Mouse (Mus musculus) stomach, postnatal 0 days (tissue): ENCODE results near the gene Rpl26. TPM values are rescaled to one million over a fixed set of nuclear protein-coding genes. Genes with fewer than 3 reads are reported as not detected.

Experiments used
- ATAC-seq: fragments of 200-750 bp; cut with Nextera tagmentation; 2 replicates; pipeline ENCODE4 v1.8.0; 2017; ENCODE audit not compliant: low FRiP score, low TSS enrichment
- DNase-seq: peaks from one replicate; pipeline ENCODE4 v3.0.0-alpha.2; 2016; ENCODE audit warnings: low spot score
- H3K27ac ChIP-seq: fragments of 300-500 bp; sonication (generic); replicated peaks from 2 replicates; pipeline ENCODE4 v1.5.1; 2014; ENCODE audit warnings: mild to moderate bottlenecking, control low read depth
- H3K27me3 ChIP-seq: fragments of 300-500 bp; sonication (generic); 2 replicates; pipeline ENCODE4 v1.6.1; 2014; ENCODE audit warnings: low read length; ENCODE audit not compliant: control insufficient read depth, insufficient read depth
- H3K36me3 ChIP-seq: fragments of 300-500 bp; sonication (generic); 2 replicates; pipeline ENCODE4 v1.6.1; 2014; ENCODE audit warnings: low read length, mixed read lengths; ENCODE audit not compliant: control insufficient read depth, insufficient read depth
- H3K4me1 ChIP-seq: fragments of 300-500 bp; sonication (generic); replicated peaks from 2 replicates; pipeline ENCODE4 v1.6.1; 2014; ENCODE audit warnings: antibody characterized with exemption; ENCODE audit not compliant: control insufficient read depth, insufficient read depth
- H3K4me2 ChIP-seq: fragments of 300-500 bp; sonication (generic); replicated peaks from 2 replicates; pipeline ENCODE4 v1.6.1; 2014; ENCODE audit warnings: low read depth, mild to moderate bottlenecking, control low read depth, moderate library complexity
- H3K4me3 ChIP-seq: fragments of 300-500 bp; sonication (generic); 2 replicates; pipeline ENCODE4 v1.5.1; 2014; ENCODE audit warnings: low read depth, low read length, control low read depth
- H3K9ac ChIP-seq: fragments of 300-500 bp; sonication (generic); 2 replicates; pipeline ENCODE4 v1.6.1; 2014; ENCODE audit warnings: mild to moderate bottlenecking, low read length, control low read depth, mixed read lengths
- H3K9me3 ChIP-seq: fragments of 300-500 bp; sonication (generic); 2 replicates; pipeline ENCODE4 v1.6.1; 2016; ENCODE audit warnings: low read length; ENCODE audit not compliant: control insufficient read depth
- CTCF ChIP-seq: IDR thresholded peaks from 2 replicates; pipeline ENCODE4 v1.5.1; 2016; ENCODE audit warnings: antibody characterized with exemption, low read depth, mild to moderate bottlenecking, moderate library complexity
- EP300 ChIP-seq: optimal IDR thresholded peaks from 2 replicates; pipeline ENCODE3; 2016; ENCODE audit warnings: antibody characterized with exemption
- WGBS: fragments of 180-500 bp; shearing (Covaris S2); extraction: QIAGEN DNeasy Blood & Tissue Kit; methylation state at CpG from one replicate; pipeline ENCODE4 v1.1.7; 2014; 5-methylcytosine and 5-hydroxymethylcytosine counted together
- polyA plus RNA-seq: library from polyadenylated mRNA; unstranded; fragments of >200 nt; fragmentation: Nextera tagmentation; extraction: Ambion mirVana; gene quantifications from 2 replicates; pipeline ENCODE4 v1.2.1, GENCODE M21; 2015

The Rpl26 gene
- polyA plus RNA-seq, 1 experiment from 2014 or later, result 899 TPM

DNA sequence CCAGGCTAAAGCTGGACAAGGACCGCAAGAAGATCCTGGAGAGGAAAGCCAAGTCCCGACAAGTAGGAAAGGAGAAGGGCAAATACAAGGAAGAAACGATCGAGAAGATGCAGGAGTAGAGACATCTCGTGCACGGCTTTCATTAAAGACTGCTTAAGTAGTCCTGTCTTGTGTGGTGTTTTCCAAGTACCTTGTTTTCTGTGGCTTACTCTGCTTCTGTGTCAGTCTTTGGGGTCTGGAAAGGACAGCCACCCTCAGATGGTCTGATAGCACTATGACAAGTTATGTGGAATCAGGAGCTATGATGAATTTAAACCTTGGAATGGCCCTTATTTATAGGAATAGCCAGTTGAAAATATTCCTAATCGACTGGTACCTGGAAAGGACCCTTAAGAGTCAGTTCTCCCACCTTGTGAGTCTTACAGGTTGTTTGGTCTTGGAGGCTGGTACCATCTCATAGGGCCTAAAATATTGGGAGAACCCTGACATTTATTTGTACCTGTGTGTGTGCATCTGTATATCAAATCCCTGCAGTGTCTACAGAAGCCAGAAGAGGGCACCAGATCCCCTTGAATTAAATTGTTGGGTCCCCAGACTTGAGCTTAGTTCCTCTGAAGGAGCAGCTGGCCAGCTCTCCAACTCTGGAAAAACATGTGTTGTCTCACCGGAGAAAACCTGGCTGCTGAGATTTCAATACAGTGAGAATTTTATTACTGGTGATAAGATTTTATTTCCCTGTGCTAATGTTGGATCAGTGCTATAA is 3.2 kb downstream of the Rpl26 start:
- peak; percentile 80 for DNase-seq
- no peaks in the 10 kb centered on the region for H3K27me3 ChIP-seq
- WGBS, result 75% methylated on average over 8 of the region's 8 CpGs
- no peak overlapping the region for H3K27ac ChIP-seq
- H3K9ac ChIP-seq, result no peak overlapping the region
- no peak overlapping the region for H3K4me3 ChIP-seq
- H3K9me3 ChIP-seq, result no peaks in the 10 kb centered on the region
- ATAC-seq, result no peak
- no peaks in the 10 kb centered on the region for H3K4me1 ChIP-seq
- TF ChIP-seq EP300, result no peak
- peak; percentile 85 for TF ChIP-seq CTCF
- peaks cover 5% of the 10 kb centered on the region; the same call in 1 of the 2 replicates for H3K36me3 ChIP-seq
- no peak overlapping the region for H3K4me2 ChIP-seq

DNA sequence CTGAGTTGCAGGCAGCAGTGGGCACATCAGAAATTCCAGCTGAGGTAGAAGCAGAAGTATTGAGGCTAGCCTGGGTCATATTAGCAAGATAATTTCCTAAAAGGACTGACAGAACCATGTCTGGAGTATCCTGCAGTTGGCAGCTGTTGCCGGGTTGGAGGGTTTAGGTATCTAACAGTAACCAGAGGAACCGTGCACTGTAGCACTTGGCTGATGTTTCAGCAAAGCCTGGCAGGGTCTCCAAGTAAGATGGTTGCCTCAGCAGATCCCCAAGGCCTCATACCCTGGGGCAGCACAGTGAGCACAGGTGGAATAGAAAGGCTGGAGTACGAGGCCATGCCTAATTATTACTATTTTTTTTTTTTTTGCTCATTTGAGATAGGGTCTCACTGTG is 3.8 kb downstream of the Rpl26 start:
- no peak overlapping the region for H3K9ac ChIP-seq
- no peaks in the 10 kb centered on the region for H3K27me3 ChIP-seq
- H3K4me2 ChIP-seq, result no peak overlapping the region
- peaks cover 5% of the 10 kb centered on the region; the same call in 1 of the 2 replicates for H3K36me3 ChIP-seq
- ATAC-seq, result no peak
- no peak for DNase-seq
- no peaks in the 10 kb centered on the region for H3K9me3 ChIP-seq
- TF ChIP-seq CTCF (no peak), EP300 (no peak)
- WGBS, result 91% methylated on average over 3 of the region's 3 CpGs
- H3K4me3 ChIP-seq, result no peak overlapping the region
- no peak overlapping the region for H3K27ac ChIP-seq
- H3K4me1 ChIP-seq, result no peaks in the 10 kb centered on the region

DNA sequence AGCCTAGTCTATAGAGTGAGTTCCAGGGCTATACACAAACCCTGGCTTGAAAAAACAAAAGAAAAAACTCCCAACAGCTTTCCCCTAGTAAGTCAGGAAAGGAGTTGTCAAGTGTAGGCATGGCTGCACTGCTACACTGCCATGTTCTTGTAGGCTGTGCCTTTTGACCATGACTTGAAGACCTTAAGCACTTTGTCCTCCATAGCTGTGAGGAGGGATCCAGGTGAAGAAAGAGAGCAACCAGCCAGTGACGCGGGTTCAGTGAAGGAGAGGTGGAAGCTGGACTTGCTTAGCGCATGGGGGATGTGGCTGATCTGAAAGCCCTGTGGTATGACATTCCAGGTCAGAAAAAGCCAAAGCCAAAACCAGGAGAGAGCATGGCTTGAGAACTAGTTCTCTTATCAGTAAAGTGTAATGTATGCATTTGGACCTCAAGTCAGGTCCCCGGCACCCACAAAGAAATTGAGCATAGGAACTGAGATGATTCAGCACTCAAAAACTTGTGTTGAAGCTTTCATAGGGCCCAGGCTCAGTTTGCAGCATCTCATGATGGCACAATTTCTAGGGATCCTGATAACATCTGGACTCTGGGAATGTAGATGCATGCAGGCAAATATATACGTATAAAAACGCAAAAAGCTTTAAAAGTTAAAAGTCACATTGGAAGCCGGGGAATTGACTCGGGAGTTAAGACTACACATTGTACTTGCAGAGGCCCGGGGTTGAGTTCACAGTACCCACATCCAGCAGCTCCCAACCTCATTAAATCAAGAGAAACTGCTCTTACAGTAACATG is 4.5 kb downstream of the Rpl26 start:
- Histone ChIP-seq H3K9me3 (no peaks in the 10 kb centered on the region), H3K27ac (no peak overlapping the region), H3K4me1 (no peaks in the 10 kb centered on the region), H3K36me3 (peaks cover 5% of the 10 kb centered on the region; the same call in 1 of the 2 replicates), H3K27me3 (no peaks in the 10 kb centered on the region), H3K9ac (no peak overlapping the region), H3K4me2 (no peak overlapping the region), H3K4me3 (no peak overlapping the region)
- no peak for DNase-seq
- 84% methylated on average over 9 of the region's 9 CpGs for WGBS
- no peak for ATAC-seq
- TF ChIP-seq EP300 (no peak), CTCF (no peak)

DNA sequence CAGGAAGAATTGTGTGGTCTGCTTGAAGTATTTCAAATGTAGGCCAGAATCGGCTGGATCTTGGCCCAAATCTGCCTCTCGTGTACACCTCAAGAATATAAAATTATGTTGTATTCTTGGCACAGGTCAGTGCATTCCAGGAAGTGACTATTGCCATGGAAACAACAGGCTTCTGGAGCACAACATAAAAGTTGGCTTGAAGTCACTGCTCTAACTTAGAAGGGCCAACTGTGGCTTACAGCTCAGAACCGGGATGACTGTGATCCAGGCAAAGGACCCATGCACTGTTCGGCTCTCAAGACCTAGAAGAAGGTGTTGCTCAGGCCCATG is 5.0 kb downstream of the Rpl26 start:
- Histone ChIP-seq H3K27ac (no peak overlapping the region), H3K4me1 (no peaks in the 10 kb centered on the region), H3K9me3 (no peaks in the 10 kb centered on the region), H3K4me2 (no peak overlapping the region), H3K9ac (no peak overlapping the region), H3K36me3 (peaks cover 5% of the 10 kb centered on the region; the same call in 1 of the 2 replicates), H3K4me3 (no peak overlapping the region), H3K27me3 (no peaks in the 10 kb centered on the region)
- no peak for ATAC-seq
- 46% methylated on average over 4 of the region's 4 CpGs for WGBS
- TF ChIP-seq EP300 (no peak), CTCF (no peak)
- DNase-seq, result no peak

DNA sequence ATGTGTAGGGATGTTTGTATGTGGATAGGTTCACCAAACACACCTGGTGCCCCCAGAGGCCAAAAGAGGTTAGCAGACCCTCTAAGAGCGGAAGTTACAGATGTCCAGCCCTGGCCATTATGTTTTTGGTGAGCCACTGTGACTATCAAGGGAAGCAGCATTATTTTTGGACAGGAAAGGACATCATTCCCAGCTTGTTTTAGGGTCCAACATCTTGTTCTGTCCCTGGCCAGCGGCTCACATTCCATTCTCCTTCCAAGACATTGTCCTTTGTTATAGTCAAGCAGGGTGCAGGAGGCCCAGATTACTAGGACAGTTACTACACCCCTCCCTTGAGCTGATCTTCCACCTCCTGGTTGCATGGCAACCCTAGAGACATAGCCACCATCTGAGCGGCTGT is 5.9 kb downstream of the Rpl26 start:
- TF ChIP-seq CTCF, result no peak
- TF ChIP-seq EP300, result no peak
- no peak overlapping the region for H3K4me2 ChIP-seq
- H3K36me3 ChIP-seq, result peaks cover 5% of the 10 kb centered on the region; the same call in 1 of the 2 replicates
- H3K4me3 ChIP-seq, result no peak overlapping the region
- no peaks in the 10 kb centered on the region for H3K9me3 ChIP-seq
- DNase-seq (no peak), ATAC-seq (no peak)
- no peak overlapping the region for H3K27ac ChIP-seq
- no peak overlapping the region for H3K9ac ChIP-seq
- WGBS, result 72% methylated on average over 3 of the region's 3 CpGs
- no peaks in the 10 kb centered on the region for H3K27me3 ChIP-seq
- H3K4me1 ChIP-seq, result no peaks in the 10 kb centered on the region
